Comparison of ENCODE assay signal across 9 mouse cellular contexts in the genomic region with DNA sequence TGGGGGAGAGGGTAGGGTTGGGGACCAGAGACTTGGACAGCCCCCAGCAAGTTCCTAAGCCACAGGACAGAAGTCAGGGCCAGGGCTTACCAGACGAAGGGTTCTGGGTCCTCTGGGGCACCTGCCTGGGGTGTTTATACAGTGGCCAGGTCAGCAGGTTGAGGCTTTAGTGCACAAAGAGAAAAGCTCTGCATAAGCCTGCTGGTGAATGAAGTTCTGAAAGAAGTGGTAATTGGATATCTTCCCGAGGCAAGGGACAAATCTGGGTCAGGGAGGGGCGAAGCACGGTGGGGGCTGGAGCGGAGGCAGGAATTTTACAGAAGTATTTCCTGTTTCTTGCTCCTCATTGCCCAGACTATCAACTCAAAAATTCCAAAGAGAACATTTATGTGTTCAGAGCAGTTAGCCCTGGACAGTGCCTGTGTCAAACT. TPM values are rescaled to one million over a fixed set of nuclear protein-coding genes. Genes with fewer than 3 reads are reported as not detected.
DNase-seq lines count a peak whose midpoint lies in the region; ATAC-seq and TF ChIP-seq lines count a peak whose summit lies in the region.
"Had no signal": no experiment of that assay in that cellular context is flagged by ENCODE, and none has a peak within 500 bp of the region (broad histone marks: within the 10 kb centered on the region; RNA-seq: fewer than 3 reads in every experiment).

No protein-coding gene starts in this region.

- DNase-seq in embryonic facial prominence, embryonic 11.5 days (ENCODE audit: low spot score): peak; percentile 64
- DNase-seq in heart, adult 2 months: peak; percentile 62 to 66
- DNase-seq in lung, postnatal 4 days: peak; percentile 56 to 82
- no peak for DNase-seq in cerebellum, adult 11-12 months
- DNase-seq in urinary bladder, postnatal 25 days (ENCODE audit: low spot score): no peak

- H3K9me3 ChIP-seq in embryonic facial prominence, embryonic 11.5 days (replicated peaks; ENCODE audit: control insufficient read depth, low read length): no peaks in the 10 kb centered on the region
- no peaks in the 10 kb centered on the region for H3K9me3 ChIP-seq in kidney, embryonic 16.5 days (ENCODE audit: low read length)
- no peaks in the 10 kb centered on the region for H3K9me3 ChIP-seq in forebrain, embryonic 15.5 days

- no peak overlapping the region for H3K4me2 ChIP-seq in embryonic facial prominence, embryonic 11.5 days (ENCODE audit: low read depth, low read length)
- H3K4me2 ChIP-seq in kidney, embryonic 16.5 days (replicated peaks; ENCODE audit: low read depth, low read length): no peak overlapping the region
- H3K4me2 ChIP-seq in forebrain, embryonic 15.5 days (replicated peaks): no peak overlapping the region

- no peak for TF ChIP-seq POLR2A in heart, adult 2 months (IDR thresholded peaks at IDR 0.05; ENCODE audit: insufficient read depth, low read depth, low read length)

- H3K9ac ChIP-seq in embryonic facial prominence, embryonic 11.5 days (replicated peaks; ENCODE audit: low read length): no peak overlapping the region
- H3K9ac ChIP-seq in heart, adult 2 months (ENCODE audit: low read depth, low read length): no peak overlapping the region
- no peak overlapping the region; the same call in 1 of the 2 replicates for H3K9ac ChIP-seq in kidney, embryonic 16.5 days (replicated peaks; ENCODE audit: low read length)
- no peak overlapping the region for H3K9ac ChIP-seq in forebrain, embryonic 15.5 days (replicated peaks)

- no peak overlapping the region for H3K27ac ChIP-seq in embryonic facial prominence, embryonic 11.5 days (replicated peaks; ENCODE audit: low read depth, low read length)
- peak overlapping the region; percentile 60 for H3K27ac ChIP-seq in heart, adult 2 months
- peak overlapping the region; percentile 69; the same call in 1 of the 2 replicates for H3K27ac ChIP-seq in kidney, embryonic 16.5 days (ENCODE audit: low read length)
- no peak overlapping the region for H3K27ac ChIP-seq in forebrain, embryonic 15.5 days (replicated peaks)

- ATAC-seq in embryonic facial prominence, embryonic 11.5 days (replicated peaks; ENCODE audit: insufficient number of reproducible peaks, low FRiP score, low TSS enrichment, low read depth): peak; percentile 59
- ATAC-seq in kidney, embryonic 16.5 days (ENCODE audit: low FRiP score, low TSS enrichment): peak; percentile 72; the same call in 1 of the 2 replicates
- no peak for ATAC-seq in forebrain, embryonic 15.5 days (replicated peaks)

- H3K27me3 ChIP-seq in embryonic facial prominence, embryonic 11.5 days (ENCODE audit: control insufficient read depth, insufficient read depth, low read length): no peaks in the 10 kb centered on the region
- no peaks in the 10 kb centered on the region for H3K27me3 ChIP-seq in heart, adult 2 months (ENCODE audit: control insufficient read depth, insufficient read depth, low read length)
- no peaks in the 10 kb centered on the region for H3K27me3 ChIP-seq in kidney, embryonic 16.5 days (ENCODE audit: insufficient read depth, low read length)
- H3K27me3 ChIP-seq in forebrain, embryonic 15.5 days: no peaks in the 10 kb centered on the region

- H3K4me1 ChIP-seq in embryonic facial prominence, embryonic 11.5 days (ENCODE audit: control insufficient read depth, insufficient read depth, low read length): no peaks in the 10 kb centered on the region
- H3K4me1 ChIP-seq in heart, adult 2 months (ENCODE audit: control insufficient read depth, insufficient read depth, low read length): peaks cover 5% of the 10 kb centered on the region
- peaks cover 14% of the 10 kb centered on the region for H3K4me1 ChIP-seq in kidney, embryonic 16.5 days (ENCODE audit: insufficient read depth, low read length)
- no peaks in the 10 kb centered on the region for H3K4me1 ChIP-seq in forebrain, embryonic 15.5 days

- H3K36me3 ChIP-seq in embryonic facial prominence, embryonic 11.5 days (replicated peaks; ENCODE audit: control insufficient read depth, insufficient read depth, low read depth, low read length): no peaks in the 10 kb centered on the region
- no peaks in the 10 kb centered on the region for H3K36me3 ChIP-seq in heart, adult 2 months (ENCODE audit: control insufficient read depth, insufficient read depth, low read length)
- H3K36me3 ChIP-seq in kidney, embryonic 16.5 days (ENCODE audit: insufficient read depth, low read length): no peaks in the 10 kb centered on the region
- H3K36me3 ChIP-seq in forebrain, embryonic 15.5 days: no peaks in the 10 kb centered on the region

- intact Hi-C loops in heart, adult 2 months (cut with DNase I): no loop called here

- H3K4me3 ChIP-seq in embryonic facial prominence, embryonic 11.5 days (ENCODE audit: low read depth, low read length): no peak overlapping the region
- no peak overlapping the region for H3K4me3 ChIP-seq in heart, adult 2 months
- no peak overlapping the region for H3K4me3 ChIP-seq in kidney, embryonic 16.5 days (ENCODE audit: low read length)
- no peak overlapping the region for H3K4me3 ChIP-seq in forebrain, embryonic 15.5 days

- TF ChIP-seq CTCF in heart, adult 2 months (IDR thresholded peaks at IDR 0.05): no peak

- no peaks in the 10 kb centered on the region for H3K79me2 ChIP-seq in heart, adult 2 months (replicated peaks; ENCODE audit: control insufficient read depth, insufficient read depth, low read length)

- 13% methylated on average over 5 of the region's 5 CpGs for WGBS in embryonic facial prominence, embryonic 11.5 days
- WGBS in heart, adult 2 months: 27% methylated on average over 5 of the region's 5 CpGs
- WGBS in kidney, embryonic 16.5 days: 12% methylated on average over 5 of the region's 5 CpGs
- 20% methylated on average over 5 of the region's 5 CpGs for WGBS in forebrain, embryonic 15.5 days

- TF ChIP-seq EP300 in heart, adult 2 months (IDR thresholded peaks at IDR 0.05; ENCODE audit: insufficient read depth, low read depth, low read length): no peak

RNA-seq across cellular contexts. Expression of a gene that starts 38.4 kb away (rescaled TPM):
- not detected in 2 replicates for polyA plus RNA-seq in embryonic facial prominence, embryonic 11.5 days (2014; fragmentation: Nextera tagmentation; extraction: Ambion mirVana)
- total RNA-seq in heart, adult 2 months (2021): not detected
- polyA plus RNA-seq in heart, adult 2 months (2012; rRNA removed): not detected in 2 replicates
- 25.2 and 28.2 TPM in 2 replicates for polyA plus RNA-seq in kidney, embryonic 16.5 days (2015; fragmentation: Nextera tagmentation; extraction: Ambion mirVana)
- not detected in 2 replicates for polyA plus RNA-seq in forebrain, embryonic 15.5 days (2015; fragmentation: Nextera tagmentation; extraction: Ambion mirVana)
- total RNA-seq: left cerebral cortex, postnatal 25 days had no signal
- polyA plus RNA-seq: neural tube, embryonic 14.5 days had no signal

Comparison
In these comparisons a context has a peak if more than half of its experiments do, and no peak if none do; other contexts are left out.
1. DNase-seq: peak in embryonic facial prominence, embryonic 11.5 days (single experiment), heart, adult 2 months (2 of 2) and lung, postnatal 4 days (2 of 2); none in cerebellum, adult 11-12 months (single experiment) and urinary bladder, postnatal 25 days (single experiment).
2. H3K27ac ChIP-seq: peak in heart, adult 2 months (single experiment) and kidney, embryonic 16.5 days (single experiment); none in embryonic facial prominence, embryonic 11.5 days (single experiment) and forebrain, embryonic 15.5 days (single experiment).
3. RNA of a gene that starts 38.4 kb away (polyA plus RNA-seq): 25.2 to 28.2 TPM in kidney, embryonic 16.5 days; not detected in embryonic facial prominence, embryonic 11.5 days, not detected in heart, adult 2 months and not detected in forebrain, embryonic 15.5 days; every median in the first group is over 10 times any median in the second.